Mouse (Mus musculus): Measurements from ENCODE around the gene Ddc.

- TF ChIP-seq CTCF (IDR thresholded peaks at IDR 0.05; ENCODE audit: borderline replicate concordance, control insufficient read depth, extremely low read depth, insufficient read depth, low read length, poor library complexity) (no peak), POLR2A (IDR thresholded peaks at IDR 0.05; ENCODE audit: control insufficient read depth, extremely low read depth, insufficient read depth, low read length, poor library complexity) (no peak)
Measured at GRCm38 (mm10) chr11:11923345-11923744, 25.4 kb upstream of the Ddc start.
